Mouse (Mus musculus) spleen, adult 12 weeks (tissue): ENCODE data around the gene Rasal3.

Source experiments
- DNase-seq: peaks from one replicate; pipeline ENCODE4 v3.0.0; 2022; ENCODE audit warnings: low spot score

Gene Rasal3

GRCm38 (mm10) chr17:32354211-32354610 lies 49.2 kb downstream of the Rasal3 start:
- DNase-seq = no peak

GRCm38 (mm10) chr17:32353696-32354095 lies 49.7 kb downstream of the Rasal3 start:
- no peak for DNase-seq

DNA sequence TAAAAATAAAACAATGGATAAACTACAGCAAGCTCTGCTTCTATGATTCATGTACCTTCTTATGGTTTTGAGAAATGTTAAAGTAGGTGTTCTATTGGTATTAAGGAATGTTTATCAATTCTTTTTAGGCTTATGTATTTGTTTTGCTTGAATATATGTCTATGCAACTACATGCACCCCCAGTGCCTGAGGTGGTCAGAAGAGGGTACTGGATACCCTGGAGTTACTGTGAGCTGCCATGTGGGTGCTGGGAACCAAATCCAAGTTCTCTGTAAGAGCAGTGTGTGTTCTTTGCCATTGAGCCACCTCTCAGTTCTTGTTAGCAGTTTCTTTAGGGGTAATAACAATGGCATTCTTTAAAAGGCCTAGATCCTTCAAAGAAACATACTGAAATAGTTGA lies 51.7 kb downstream of the Rasal3 start:
- no peak for DNase-seq

GRCm38 (mm10) chr17:32351269-32351668 lies 52.1 kb downstream of the Rasal3 start:
- DNase-seq = no peak

DNA sequence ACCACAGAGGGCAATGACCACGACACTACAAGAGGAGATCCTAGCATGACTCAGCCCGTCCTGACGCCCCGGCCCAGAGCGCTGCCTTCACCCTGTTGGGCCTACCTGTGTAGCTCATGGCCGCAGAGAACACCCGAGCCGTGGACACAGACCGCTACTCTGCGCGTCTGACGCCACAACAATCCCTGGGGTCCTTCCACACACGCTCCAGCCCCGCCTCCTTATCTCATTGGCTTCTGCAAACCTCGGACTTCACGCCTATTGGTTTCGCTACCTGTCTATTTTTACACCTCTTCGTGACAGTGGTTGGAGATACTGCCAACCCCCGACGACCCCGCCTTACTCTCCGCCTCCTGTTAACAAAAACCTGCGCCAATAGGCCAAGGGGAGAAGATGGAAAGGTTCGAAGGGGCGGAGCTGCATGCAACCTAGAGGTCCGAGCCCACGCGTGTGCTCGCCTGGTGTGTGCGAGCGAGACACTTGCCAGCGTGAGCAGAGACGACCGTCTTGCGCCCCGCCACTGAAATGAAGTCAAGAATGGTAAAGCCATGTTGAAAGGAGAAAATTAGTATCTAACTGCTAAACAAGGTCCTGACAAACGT lies 52.9 kb downstream of the Rasal3 start, which contains the start of gene Akap8l:
Gene Akap8l, minus strand, starts transcription at position 226 of the 602 bp plus-strand sequence.
- DNase-seq = peak; percentile 88

GRCm38 (mm10) chr17:32349851-32350381 lies 53.5 kb downstream of the Rasal3 start:
- no peak for DNase-seq

DNA sequence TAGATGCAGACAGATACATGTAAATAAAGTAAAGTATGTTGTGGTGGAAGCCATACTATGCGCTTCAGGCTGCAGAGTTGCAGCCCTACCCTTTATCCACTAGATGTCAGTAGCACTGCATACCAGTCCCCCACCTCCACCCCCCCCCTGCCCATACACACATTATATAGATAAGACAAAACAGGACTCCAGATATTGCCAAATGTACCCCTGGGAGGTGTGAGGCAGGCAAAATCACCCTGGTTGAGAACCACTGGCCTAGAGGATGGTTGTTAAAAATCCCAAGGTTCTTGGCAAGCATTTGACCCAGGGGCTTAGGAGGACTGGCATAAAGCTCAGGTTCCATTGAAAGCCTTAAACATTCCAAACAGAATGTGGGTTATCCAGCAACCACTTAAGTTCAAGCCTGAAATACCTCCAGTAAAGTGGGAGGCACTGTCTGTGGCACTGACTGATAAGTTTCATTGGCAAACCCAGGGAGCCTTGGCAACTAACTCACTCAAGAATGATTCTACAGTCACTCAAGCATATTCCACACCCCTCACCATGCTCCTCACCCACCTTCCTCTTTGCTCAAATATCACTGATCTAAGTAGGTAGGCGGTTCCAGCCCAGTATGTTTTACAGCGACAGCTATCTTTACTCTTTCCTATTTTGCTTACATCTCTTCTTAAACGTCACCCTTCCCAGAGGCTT lies 54.2 kb downstream of the Rasal3 start:
- DNase-seq = peak; percentile 52

GRCm38 (mm10) chr17:32348406-32348805 lies 55.0 kb downstream of the Rasal3 start:
- DNase-seq = no peak

DNA sequence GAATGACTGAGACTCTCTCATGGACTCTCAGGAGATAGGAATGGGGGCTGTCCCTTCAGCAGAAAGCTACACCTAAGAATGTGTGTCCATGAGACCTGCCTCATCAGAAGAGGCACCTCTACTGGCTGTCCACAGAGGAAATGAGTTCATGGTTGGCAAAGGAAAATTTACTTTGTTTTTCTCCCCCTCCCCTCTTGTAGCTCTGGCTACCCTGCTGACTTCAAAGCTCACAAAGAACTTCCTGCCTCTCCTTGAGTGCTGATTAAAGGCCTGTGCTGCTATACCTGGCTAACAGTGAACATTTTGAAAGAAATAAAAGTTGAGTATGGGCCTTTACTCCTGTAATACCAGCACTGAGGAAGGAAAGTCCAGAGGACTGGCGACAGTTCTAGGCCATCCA lies 62.3 kb downstream of the Rasal3 start:
- no peak for DNase-seq
